Mouse (Mus musculus) embryonic fibroblast, embryonic 13.5 days (primary cell): Measurements from ENCODE around the gene Mpig6b.

Experiments
- CTCF ChIP-seq: IDR thresholded peaks from 2 replicates; pipeline ENCODE4 v1.5.1; 2011; ENCODE audit warnings: mild to moderate bottlenecking, control low read depth, low read length, moderate library complexity, borderline replicate concordance; ENCODE audit not compliant: insufficient read depth
- POLR2A ChIP-seq: IDR thresholded peaks from 2 replicates; pipeline ENCODE4 v1.6.1; 2011; ENCODE audit warnings: low read depth, mild to moderate bottlenecking, control low read depth, low read length, moderate library complexity

GRCm38 (mm10) chr17:35034896-35035295 lies 31.1 kb downstream of the Mpig6b start:
- TF ChIP-seq POLR2A (no peak), CTCF (no peak)
